Comparison of ENCODE assay signal across 15 mouse cellular contexts in the genomic region with DNA sequence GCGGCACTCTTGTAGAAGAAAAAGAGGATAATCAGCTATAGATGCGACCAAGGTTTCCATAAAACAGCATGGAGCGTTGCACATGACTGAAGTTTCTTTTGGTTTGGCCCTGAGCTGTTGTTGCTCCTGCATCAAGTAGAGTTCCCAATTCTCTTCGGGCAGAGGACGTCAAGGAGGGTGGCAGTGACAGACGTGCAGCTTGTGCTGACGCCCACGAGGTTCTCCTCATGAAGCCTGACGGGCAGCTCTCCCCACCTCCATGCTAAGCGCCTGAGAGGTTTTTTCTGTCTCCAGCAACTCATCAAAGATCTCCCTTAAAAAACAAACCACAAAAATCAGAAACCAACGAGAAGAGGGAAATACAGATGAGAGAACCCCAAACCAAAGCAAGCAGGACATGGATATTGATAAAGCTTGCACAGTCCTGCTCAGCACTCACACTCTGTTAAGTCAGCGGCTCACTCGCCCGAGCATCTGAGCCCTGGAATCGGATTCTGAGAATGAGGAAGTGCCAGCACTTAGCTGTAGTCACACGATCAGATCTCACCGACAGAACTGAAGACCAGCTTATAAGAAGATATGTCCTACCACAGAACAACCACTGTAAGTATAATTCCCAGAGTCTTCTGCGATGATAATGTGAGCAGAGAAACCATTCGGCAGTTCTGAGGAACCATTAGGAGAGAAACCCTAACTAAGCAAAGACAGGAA. TPM values are rescaled to one million over a fixed set of nuclear protein-coding genes. Genes with fewer than 3 reads are reported as not detected.
"Had no signal": no experiment of that assay in that cellular context is flagged by ENCODE, and none has a peak within 500 bp of the region (broad histone marks: within the 10 kb centered on the region; RNA-seq: fewer than 3 reads in every experiment).

No protein-coding gene starts in this region.

- H3K9me3 ChIP-seq: intestine, embryonic 15.5 days; limb, embryonic 15.5 days; liver, embryonic 12.5 days; lung, embryonic 15.5 days; midbrain, embryonic 10.5 days; neural tube, embryonic 12.5 days had no signal

- H3K27ac ChIP-seq: intestine, embryonic 15.5 days; limb, embryonic 15.5 days; liver, embryonic 12.5 days; lung, embryonic 15.5 days; midbrain, embryonic 10.5 days; neural tube, embryonic 12.5 days had no signal

- H3K4me1 ChIP-seq: intestine, embryonic 15.5 days; limb, embryonic 15.5 days; lung, embryonic 15.5 days; midbrain, embryonic 10.5 days; neural tube, embryonic 12.5 days had no signal

- H3K4me3 ChIP-seq: intestine, embryonic 15.5 days; limb, embryonic 15.5 days; liver, embryonic 12.5 days; lung, embryonic 15.5 days; midbrain, embryonic 10.5 days; neural tube, embryonic 12.5 days had no signal

- DNase-seq: kidney, adult 18-20 months; kidney, postnatal 10 days; kidney, postnatal 4 days; layer of hippocampus, postnatal 36 days; midbrain, embryonic 14.5 days; thymus, postnatal 4 days had no signal

- H3K9ac ChIP-seq: intestine, embryonic 15.5 days; limb, embryonic 15.5 days; liver, embryonic 12.5 days; lung, embryonic 15.5 days; neural tube, embryonic 12.5 days had no signal

- ATAC-seq: intestine, embryonic 15.5 days; liver, embryonic 12.5 days had no signal

- H3K27me3 ChIP-seq: intestine, embryonic 15.5 days; limb, embryonic 15.5 days; liver, embryonic 12.5 days; lung, embryonic 15.5 days; neural tube, embryonic 12.5 days had no signal

RNA-seq across cellular contexts. Expression of a gene that starts 30.1 kb away (rescaled TPM):
- total RNA-seq: megakaryocyte, adult 5-6 weeks; monocyte, adult 5-6 weeks; neutrophil, adult 5-6 weeks had no signal
